Mouse (Mus musculus) MEL (cell line): ENCODE measurements around the gene Tle1. TPM values are rescaled to one million over a fixed set of nuclear protein-coding genes. Genes with fewer than 3 reads are reported as not detected.

ENCODE experiments used
- DNase-seq: peaks from one replicate; pipeline ENCODE4 v3.0.0; 2011; ENCODE audit warnings: low read depth, low spot score
- H3K27ac ChIP-seq: 2 replicates; pipeline ENCODE4 v1.5.1; 2012; ENCODE audit warnings: low read depth, mild to moderate bottlenecking, control low read depth, low read length, moderate library complexity; ENCODE audit not compliant: control insufficient read depth
- H3K27me3 ChIP-seq, 2 experiments: fragments of 150-350 bp in 1 of 2; sonication (generic) in 1 of 2; 2 replicates each; pipeline ENCODE4 v1.6.1; 2012; ENCODE audit warnings: low read length in 2 of 2, mild to moderate bottlenecking in 2 of 2, improper control_type of control experiment in 1 of 2, moderate library complexity in 1 of 2; ENCODE audit not compliant: insufficient read depth in 2 of 2, control insufficient read depth in 1 of 2
- H3K36me3 ChIP-seq, 2 experiments: 2 replicates each; pipeline ENCODE4 v1.6.1; 2012 to 2014; ENCODE audit warnings: low read length in 2 of 2, improper control_type of control experiment in 1 of 2, inconsistent platforms in 1 of 2, mild to moderate bottlenecking in 1 of 2; ENCODE audit not compliant: insufficient read depth in 2 of 2, control insufficient read depth in 1 of 2
- H3K4me1 ChIP-seq, 2 experiments: fragments of 150-350 bp in 1 of 2; sonication (generic) in 1 of 2; 2 replicates each; pipeline ENCODE4 v1.6.1; 2012; ENCODE audit warnings: low read length in 2 of 2, improper control_type of control experiment in 1 of 2, mild to moderate bottlenecking in 1 of 2; ENCODE audit not compliant: insufficient read depth in 2 of 2, control insufficient read depth in 1 of 2
- H3K4me3 ChIP-seq, 2 experiments: fragments of 150-350 bp in 1 of 2; sonication (generic) in 1 of 2; 2 replicates each; pipeline ENCODE4 v1.5.1; 2012; ENCODE audit warnings: low read depth in 2 of 2, low read length in 2 of 2, mild to moderate bottlenecking in 2 of 2, moderate library complexity in 2 of 2, control low read depth in 1 of 2, improper control_type of control experiment in 1 of 2; ENCODE audit not compliant: control insufficient read depth in 1 of 2, insufficient read depth in 1 of 2
- H3K79me2 ChIP-seq: 2 replicates; pipeline ENCODE4 v1.6.1; 2012; ENCODE audit warnings: mild to moderate bottlenecking, low read length, moderate library complexity; ENCODE audit not compliant: control insufficient read depth, poor library complexity, insufficient read depth
- H3K9ac ChIP-seq: 2 replicates; pipeline ENCODE4 v1.6.1; 2012; ENCODE audit warnings: low read depth, mild to moderate bottlenecking, control low read depth, low read length, moderate library complexity; ENCODE audit not compliant: control insufficient read depth, poor library complexity, severe bottlenecking
- H3K9me3 ChIP-seq: fragments of 150-350 bp; sonication (generic); replicated peaks from 2 replicates; pipeline ENCODE4 v1.6.1; 2012; ENCODE audit warnings: mild to moderate bottlenecking, low read length, improper control_type of control experiment, moderate library complexity; ENCODE audit not compliant: insufficient read depth
- E2F4 ChIP-seq: IDR thresholded peaks from 2 replicates; pipeline ENCODE4 v1.6.1; 2011; ENCODE audit warnings: low read depth, low read length, improper control_type of control experiment, borderline replicate concordance
- GATA1 ChIP-seq: IDR thresholded peaks from 2 replicates; pipeline ENCODE4 v1.6.1; 2011; ENCODE audit warnings: low read depth, low read length, improper control_type of control experiment
- HCFC1 ChIP-seq: IDR thresholded peaks from 2 replicates; pipeline ENCODE4 v1.6.1; 2012; ENCODE audit warnings: low read depth, mild to moderate bottlenecking, inconsistent platforms, low read length, improper control_type of control experiment, moderate library complexity
- MAFK ChIP-seq: IDR thresholded peaks from 2 replicates; pipeline ENCODE4 v1.6.1; 2011; ENCODE audit warnings: low read depth, mild to moderate bottlenecking, low read length, improper control_type of control experiment, borderline replicate concordance
- MAX ChIP-seq: IDR thresholded peaks from 2 replicates; pipeline ENCODE4 v1.6.1; 2011; ENCODE audit warnings: low read length, improper control_type of control experiment
- MEF2A ChIP-seq: IDR thresholded peaks from 2 replicates; pipeline ENCODE4 v1.6.1; 2014; ENCODE audit warnings: low read depth, mild to moderate bottlenecking, inconsistent platforms, low read length, improper control_type of control experiment; ENCODE audit not compliant: poor library complexity, insufficient replicate concordance, severe bottlenecking; ENCODE audit errors: extremely low read depth
- MYB ChIP-seq: IDR thresholded peaks from 2 replicates; pipeline ENCODE4 v1.6.1; 2011; ENCODE audit warnings: mild to moderate bottlenecking, low read depth, low read length, improper control_type of control experiment
- MYC ChIP-seq: IDR thresholded peaks from 2 replicates; pipeline ENCODE4 v1.6.1; 2011; ENCODE audit warnings: low read depth, mild to moderate bottlenecking, low read length, improper control_type of control experiment, moderate library complexity
- NELFE ChIP-seq: IDR thresholded peaks from 2 replicates; pipeline ENCODE4 v1.6.1; 2011; ENCODE audit warnings: low read depth, low read length, improper control_type of control experiment
- POLR2AphosphoS5 ChIP-seq: IDR thresholded peaks from 2 replicates; pipeline ENCODE4 v1.6.1; 2012; ENCODE audit warnings: low read depth, borderline replicate concordance, mild to moderate bottlenecking, inconsistent platforms, low read length, moderate library complexity, mixed read lengths
- SIN3A ChIP-seq: IDR thresholded peaks from 2 replicates; pipeline ENCODE4 v1.6.1; 2012; ENCODE audit warnings: low read length, improper control_type of control experiment, inconsistent platforms
- SMC3 ChIP-seq: IDR thresholded peaks from 2 replicates; pipeline ENCODE4 v1.6.1; 2011; ENCODE audit warnings: low read depth, low read length, improper control_type of control experiment
- TCF12 ChIP-seq: IDR thresholded peaks from 2 replicates; pipeline ENCODE4 v1.6.1; 2014; ENCODE audit warnings: low read depth, mild to moderate bottlenecking, inconsistent platforms, low read length, improper control_type of control experiment, moderate library complexity
- ZC3H11A ChIP-seq: IDR thresholded peaks from 2 replicates; pipeline ENCODE4 v1.6.1; 2012; ENCODE audit warnings: low read depth, mild to moderate bottlenecking, inconsistent platforms, low read length, improper control_type of control experiment
- ZKSCAN1 ChIP-seq: IDR thresholded peaks from 2 replicates; pipeline ENCODE4 v1.6.1; 2012; ENCODE audit warnings: low read depth, mild to moderate bottlenecking, inconsistent platforms, low read length, improper control_type of control experiment, moderate library complexity
- ZMIZ1 ChIP-seq: IDR thresholded peaks from 2 replicates; pipeline ENCODE4 v1.6.1; 2012; ENCODE audit warnings: low read depth, mild to moderate bottlenecking, inconsistent platforms, low read length, improper control_type of control experiment, moderate library complexity
- ZNF384 ChIP-seq: IDR thresholded peaks from 2 replicates; pipeline ENCODE4 v1.6.1; 2012; ENCODE audit warnings: low read depth, mild to moderate bottlenecking, inconsistent platforms, low read length, improper control_type of control experiment
- polyA plus RNA-seq, 2 experiments: library from polyadenylated mRNA; stranded (reverse) in 1 of 2; unstranded in 1 of 2; fragments of >175 nt in 1 of 2; fragments of >200 nt in 1 of 2; gene quantifications; 2 replicates each; pipeline versions ENCODE4 v1.2.1 to v1.2.4; 2012; ENCODE audit warnings: low replicate concordance in 2 of 2, low read depth in 1 of 2; ENCODE audit not compliant: insufficient read length in 2 of 2, insufficient read depth in 1 of 2, missing spikeins in 1 of 2
- total RNA-seq: library from RNA; depleted of rRNA; stranded (reverse); fragments of 300-350 nt; gene quantifications from 2 replicates; pipeline ENCODE4 v1.2.3, GENCODE M21; 2012

Gene Tle1
- total and polyA plus RNA-seq, 3 experiments, result 21.1 to 22.5 TPM; not detected in 1

DNA sequence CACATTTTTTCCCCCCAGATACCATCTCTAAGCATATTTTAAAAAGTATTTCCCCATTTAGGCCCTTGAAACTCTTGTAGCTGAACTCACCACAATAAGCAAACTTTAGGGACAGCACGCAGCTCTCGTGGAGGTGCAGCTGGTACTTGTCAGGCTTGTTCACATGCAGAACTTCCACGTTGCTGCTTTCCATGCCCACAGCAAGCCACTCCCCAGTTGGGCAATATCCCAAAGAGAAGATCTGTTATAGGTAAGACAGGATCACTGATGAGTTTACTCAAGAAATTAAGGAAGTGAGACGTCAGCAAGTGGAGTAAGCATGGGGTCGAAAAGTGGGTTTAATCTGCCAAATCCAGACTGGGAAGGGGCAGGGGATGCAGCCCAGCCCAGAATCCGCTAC, 80.7 kb downstream of the Tle1 start:
- no peak for DNase-seq
- H3K4me1 ChIP-seq, result no peaks in the 10 kb centered on the region
- no peak overlapping the region for H3K4me3 ChIP-seq
- no peaks in the 10 kb centered on the region for H3K27me3 ChIP-seq
- H3K9ac ChIP-seq, result no peak overlapping the region
- H3K79me2 ChIP-seq, result no peaks in the 10 kb centered on the region
- no peak overlapping the region for H3K27ac ChIP-seq
- peaks cover 0 to 2% of the 10 kb centered on the region in 2 experiments; a peak in 1 of 4 replicates for H3K36me3 ChIP-seq
- TF ChIP-seq ZC3H11A (no peak), ZNF384 (no peak), GATA1 (no peak), ZMIZ1 (no peak), E2F4 (no peak), POLR2AphosphoS5 (no peak), HCFC1 (no peak), MYC (no peak), MEF2A (no peak), MYB (no peak)
- TF ChIP-seq, all 39 proteins: peak for 0
- no peaks in the 10 kb centered on the region for H3K9me3 ChIP-seq

DNA sequence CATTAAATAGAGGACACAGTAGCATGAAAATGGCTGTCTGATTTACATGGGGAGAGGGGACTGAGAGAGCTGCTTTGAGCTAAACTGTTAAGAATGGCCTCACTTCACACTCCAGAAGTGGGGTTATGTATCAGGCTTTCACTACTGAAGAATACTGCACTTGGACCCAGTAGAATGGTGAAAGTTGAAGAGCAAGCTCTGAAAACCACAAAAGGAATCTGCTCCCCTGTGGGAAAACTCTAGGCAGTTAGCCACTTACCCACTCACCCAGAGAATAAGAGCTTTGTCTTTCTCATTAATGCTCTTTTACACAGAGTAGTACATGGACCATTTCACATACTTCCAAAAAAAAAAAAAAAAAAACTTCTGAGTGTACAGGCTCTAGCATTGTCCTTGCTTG, 95.0 kb downstream of the Tle1 start:
- no peak for DNase-seq
- no peak overlapping the region for H3K27ac ChIP-seq
- no peaks in the 10 kb centered on the region for H3K79me2 ChIP-seq
- TF ChIP-seq NELFE (no peak), ZKSCAN1 (no peak), SMC3 (no peak), MAFK (no peak), MAX (no peak)
- no peak overlapping the region for H3K9ac ChIP-seq
- H3K4me1 ChIP-seq, result no peaks in the 10 kb centered on the region
- H3K9me3 ChIP-seq, result no peaks in the 10 kb centered on the region
- no peak overlapping the region for H3K4me3 ChIP-seq
- no peaks in the 10 kb centered on the region for H3K27me3 ChIP-seq
- H3K36me3 ChIP-seq, result no peaks in the 10 kb centered on the region

DNA sequence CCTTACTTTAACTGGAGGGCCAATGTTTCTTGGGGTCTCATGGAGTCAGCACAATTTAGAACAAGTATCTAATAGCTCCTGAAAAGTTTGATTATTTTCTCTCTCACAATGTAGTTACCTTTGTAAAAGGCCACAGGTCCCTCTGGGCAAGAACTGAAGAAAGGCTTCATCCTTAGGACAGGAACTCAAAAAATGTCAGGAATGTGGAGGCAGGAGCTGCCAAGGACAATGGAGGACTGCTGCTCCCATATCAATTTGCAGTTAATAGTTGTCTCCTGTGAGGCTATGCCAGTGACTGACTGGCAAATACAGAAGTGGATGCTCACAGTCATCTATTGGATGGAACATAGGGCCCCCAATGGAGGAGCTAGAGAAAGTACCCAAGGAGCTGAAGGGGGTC, 96.5 kb downstream of the Tle1 start:
- Histone ChIP-seq H3K4me1 (no peaks in the 10 kb centered on the region), H3K36me3 (no peaks in the 10 kb centered on the region), H3K4me3 (no peak overlapping the region), H3K9me3 (no peaks in the 10 kb centered on the region)
- no peak for TF ChIP-seq SIN3A
- no peak for TF ChIP-seq TCF12
- TF ChIP-seq, all 39 proteins: peak for 0
- DNase-seq, result no peak
- Histone ChIP-seq H3K27ac (no peak overlapping the region), H3K9ac (no peak overlapping the region), H3K79me2 (no peaks in the 10 kb centered on the region), H3K27me3 (no peaks in the 10 kb centered on the region)
